Mouse (Mus musculus) kidney, postnatal 36 days (tissue): ENCODE data around the gene H2-Aa.

Experiments used
- DNase-seq, 2 experiments: peaks; one replicate each; pipeline ENCODE4 v3.0.0; 2021 to 2022; ENCODE audit warnings: mixed read lengths in 2 of 2

Gene H2-Aa

DNA sequence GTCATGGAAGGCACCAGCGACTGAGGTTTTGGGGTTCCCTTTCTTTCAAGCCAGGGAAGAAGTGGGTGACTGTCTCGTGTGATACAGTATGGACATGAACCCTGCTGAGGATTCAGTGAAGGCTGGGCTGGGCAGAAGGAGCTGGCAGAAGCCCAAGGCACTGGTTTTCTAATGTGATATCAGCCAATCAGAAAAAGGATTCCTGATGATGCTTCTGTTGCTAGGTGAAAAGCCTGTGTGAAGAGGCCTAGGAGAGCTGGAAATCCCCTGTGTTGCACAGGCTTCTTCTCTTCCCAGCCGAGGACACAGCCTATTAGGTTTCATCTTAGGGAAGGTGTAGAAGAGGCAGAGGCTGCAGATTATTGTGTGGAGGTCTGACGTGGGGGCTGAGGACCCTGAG, 26.1 kb downstream of the H2-Aa start:
- peak; percentile 82 to 83 for DNase-seq

DNA sequence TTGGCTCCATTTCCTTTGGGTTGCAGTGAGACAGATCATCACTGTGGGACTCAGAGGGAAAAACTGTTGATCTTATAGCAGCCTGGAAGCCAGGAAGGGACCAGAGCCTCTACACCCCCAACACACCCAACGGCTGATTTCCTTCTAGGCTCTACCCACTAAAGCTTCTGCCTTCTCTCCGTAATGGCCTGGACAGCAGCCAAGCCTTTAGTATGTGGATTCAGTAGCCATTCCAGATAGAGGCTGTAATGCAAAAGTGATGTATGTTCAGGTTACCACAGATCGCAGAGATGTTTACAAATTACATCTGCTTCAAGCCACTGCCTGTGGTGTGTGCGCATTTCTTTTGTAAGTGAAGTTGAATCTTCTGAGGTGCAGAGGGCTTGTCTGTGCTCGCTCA, 27.1 kb downstream of the H2-Aa start:
- peak in 1 of 2 experiments; percentile 15 for DNase-seq

DNA sequence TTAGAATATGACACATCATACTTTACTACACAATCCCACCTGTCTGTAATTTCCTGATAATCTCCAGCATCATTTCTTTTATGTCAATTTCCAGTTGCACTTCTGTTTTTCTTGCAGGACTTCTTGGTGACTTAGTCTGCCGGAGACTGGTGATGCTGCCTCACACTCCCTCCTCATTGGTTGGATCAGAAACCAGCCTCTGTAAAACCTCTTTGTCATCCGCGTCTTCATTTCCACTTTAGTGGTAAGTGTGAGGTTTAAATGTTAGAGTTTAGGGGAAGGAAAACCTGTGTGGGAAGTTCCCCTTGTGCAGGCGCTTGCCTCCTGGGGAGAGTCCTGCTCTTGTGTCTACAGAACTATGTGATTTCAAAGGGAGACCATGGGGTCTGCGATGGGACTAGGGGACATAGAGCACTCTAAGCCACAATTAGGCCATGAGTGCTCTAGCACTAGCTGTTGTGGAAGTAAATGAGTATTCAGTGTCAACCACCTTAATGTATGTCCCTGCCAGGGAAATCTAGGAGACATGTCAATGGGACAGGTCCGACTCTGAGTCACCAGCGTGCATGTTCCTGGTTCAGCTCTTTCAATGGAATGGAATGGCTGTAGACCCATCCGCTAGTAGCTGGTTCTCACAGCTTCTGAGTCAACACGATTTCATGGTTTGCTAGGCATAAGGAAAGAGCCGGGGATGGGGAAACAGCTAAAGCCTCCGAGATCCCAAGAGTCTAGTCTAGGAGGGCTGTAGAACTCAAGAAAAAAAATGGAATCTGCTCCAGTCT, 29.8 kb downstream of the H2-Aa start, which contains the start of gene H2-Ab1:
TSS of gene H2-Ab1 (plus strand) at position 96 of the 782 bp plus-strand sequence.
- DNase-seq, result peak; percentile 75 to 87

DNA sequence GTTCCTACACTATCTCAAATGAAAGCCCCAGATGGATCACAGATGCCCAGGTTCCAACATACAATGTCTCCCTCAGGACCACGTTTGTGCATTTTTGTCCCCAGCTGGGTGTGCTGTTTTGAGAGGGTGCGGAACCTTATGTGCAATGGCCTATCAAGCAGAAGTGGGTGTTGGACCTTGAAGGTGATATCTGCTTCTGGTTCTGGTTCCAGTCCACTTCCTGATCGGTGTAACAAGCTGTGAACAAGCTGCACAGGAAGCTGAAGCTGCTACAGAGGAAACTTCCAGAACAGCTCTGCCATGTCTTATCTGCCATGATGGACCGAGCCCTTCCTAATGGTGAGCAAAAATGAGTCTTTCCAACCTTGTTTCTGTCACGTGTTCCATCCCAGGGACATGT, 31.1 kb downstream of the H2-Aa start:
- DNase-seq, result no peak

DNA sequence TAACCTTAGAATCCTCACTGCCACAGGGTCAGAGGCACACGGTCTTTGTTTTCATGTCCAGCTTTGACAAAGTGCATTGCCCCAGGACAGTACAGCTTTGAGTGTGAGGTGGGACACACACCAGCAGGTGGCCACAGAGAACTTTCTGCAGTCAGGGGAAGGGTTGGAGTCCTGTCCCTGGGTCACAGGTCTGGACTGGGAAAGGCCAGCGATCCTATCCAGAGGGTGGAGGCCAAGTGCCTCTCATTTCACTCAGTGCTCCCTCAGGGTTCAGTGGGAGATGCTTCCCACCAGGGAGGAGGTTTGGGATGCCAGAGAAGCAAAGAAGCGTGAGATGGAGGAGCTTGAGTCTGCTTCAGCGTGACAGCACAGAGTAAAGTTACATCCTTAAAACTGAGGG, 36.0 kb downstream of the H2-Aa start:
- peak in 1 of 2 experiments; percentile 19 for DNase-seq

DNA sequence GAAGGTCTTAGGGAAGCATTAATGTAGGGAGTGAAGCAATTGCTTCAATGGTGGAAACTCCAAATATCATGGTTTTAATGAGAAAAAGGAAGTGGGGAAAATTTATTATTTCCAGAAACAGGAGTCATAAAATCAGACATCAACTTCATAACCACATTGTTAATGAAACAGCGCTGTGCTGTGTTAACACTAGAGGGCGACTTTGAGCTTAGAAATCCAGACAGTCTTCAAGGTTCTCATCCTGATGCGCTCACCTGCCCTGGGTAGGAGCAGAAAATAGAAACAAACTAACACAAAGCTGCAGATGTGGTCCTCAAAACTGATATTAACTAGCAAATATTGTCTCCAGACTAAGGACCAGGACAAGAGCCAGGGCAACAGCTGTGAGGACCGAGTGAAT, 37.7 kb downstream of the H2-Aa start:
- peak; percentile 51 to 68 for DNase-seq

DNA sequence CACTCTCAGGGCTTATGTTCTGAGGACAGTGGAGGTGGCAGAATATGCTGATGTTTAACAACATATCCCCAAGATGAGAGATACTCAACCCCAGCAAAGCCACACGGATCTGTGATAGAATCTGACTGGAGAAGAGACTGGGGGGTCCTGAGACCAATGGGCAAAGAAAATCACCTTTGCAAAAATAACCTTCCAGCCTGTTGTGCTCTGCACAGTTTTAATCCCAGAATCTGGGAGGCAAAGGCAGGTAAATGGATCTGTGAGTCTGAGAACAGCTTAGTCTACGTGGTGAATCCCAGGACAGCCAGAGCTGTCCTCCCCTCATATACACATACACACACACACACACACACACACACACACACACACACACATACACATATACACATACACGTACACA, 38.3 kb downstream of the H2-Aa start:
- no peak for DNase-seq

DNA sequence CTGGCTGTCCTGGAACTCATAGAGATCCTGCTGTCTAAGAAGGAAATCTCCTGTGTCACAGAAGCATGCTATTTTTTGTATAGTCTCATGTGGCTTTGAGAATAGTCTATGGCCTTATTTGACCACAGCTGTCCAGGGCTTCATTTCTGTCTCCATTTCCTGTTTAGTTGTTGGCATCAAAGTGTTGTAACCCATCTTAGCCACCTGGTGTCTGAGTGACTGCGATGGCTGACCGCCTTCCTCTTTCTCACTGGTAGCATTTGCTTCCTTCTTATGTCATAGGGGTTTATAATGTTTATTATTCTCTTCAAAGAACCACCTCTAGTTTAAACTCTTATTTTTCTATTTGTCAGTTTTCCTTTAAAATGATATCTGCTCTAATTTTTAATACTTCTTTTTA, 38.9 kb downstream of the H2-Aa start:
- DNase-seq, result no peak

DNA sequence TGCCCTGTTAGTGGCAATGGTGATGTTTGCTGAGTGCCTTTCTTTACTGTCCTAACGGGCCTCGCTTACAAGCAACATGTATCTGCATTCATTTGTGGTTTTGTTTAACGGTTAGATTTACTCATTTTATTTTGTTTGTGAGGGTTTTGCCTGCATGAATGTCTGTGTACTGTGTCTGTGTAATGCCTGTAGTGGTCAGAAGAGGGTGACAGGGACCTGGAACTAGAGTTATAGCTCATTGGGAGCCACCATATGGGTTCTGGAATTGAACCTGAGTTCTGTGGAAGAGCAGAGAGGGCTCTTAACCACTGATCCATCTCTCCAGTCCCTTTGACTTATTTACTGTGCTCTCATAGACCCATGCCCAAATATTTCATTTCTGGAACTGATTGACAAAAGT, 40.6 kb downstream of the H2-Aa start:
- no peak for DNase-seq

DNA sequence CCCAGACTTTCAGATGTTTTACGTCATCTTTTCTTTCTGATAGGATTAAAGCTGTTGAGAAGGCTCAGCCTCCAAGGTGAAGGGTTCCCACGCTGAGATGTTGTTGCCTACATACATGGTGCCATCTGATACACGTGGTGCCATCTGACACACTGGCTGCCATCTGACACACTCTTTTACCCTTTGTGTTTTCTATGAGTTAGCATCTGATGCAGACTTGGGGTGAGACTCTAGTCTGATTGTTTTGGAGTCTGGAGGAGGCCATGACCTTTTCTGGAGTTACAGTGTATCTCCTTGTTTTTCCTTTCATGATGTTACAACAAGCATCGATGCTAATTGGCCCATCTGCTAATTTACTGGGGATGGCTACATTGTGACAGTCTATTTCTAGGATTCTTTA, 43.0 kb downstream of the H2-Aa start:
- DNase-seq, result no peak

DNA sequence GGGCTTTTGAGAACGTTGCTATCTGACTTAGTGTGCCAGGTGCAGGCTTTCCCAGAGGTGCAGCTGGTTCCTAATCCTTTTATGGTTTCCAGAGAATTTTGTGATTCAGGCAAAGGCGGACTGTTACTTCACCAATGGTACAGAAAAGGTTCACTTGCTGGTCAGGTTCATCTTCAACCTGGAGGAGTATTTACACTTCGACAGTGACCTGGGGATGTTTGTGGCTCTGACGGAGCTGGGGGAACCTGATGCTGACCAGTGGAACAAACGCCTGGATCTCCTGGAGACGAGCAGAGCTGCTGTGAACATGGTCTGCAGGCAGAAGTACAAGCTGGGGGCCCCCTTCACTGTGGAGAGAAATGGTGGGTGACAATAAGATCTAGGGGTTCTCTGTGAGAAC, 46.7 kb downstream of the H2-Aa start:
- no peak for DNase-seq

DNA sequence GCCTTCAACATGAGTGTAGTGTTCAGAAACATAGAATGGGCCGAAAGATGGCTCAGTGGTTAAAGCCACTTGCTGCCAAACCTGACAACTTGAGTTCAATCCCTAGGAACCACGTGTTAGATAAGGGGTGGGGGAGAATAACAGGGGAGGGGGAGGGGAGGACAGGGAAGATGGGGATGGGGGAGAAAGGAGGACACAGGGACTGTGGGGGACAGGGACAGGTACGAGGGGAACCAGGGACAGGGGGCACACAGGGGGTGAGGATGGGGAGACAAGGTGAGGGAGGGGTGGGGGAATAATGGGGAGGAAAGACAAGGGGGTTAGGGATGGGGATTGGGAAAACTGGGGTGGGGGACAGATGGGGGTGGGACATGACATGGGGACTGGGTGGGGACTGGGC, 47.3 kb downstream of the H2-Aa start:
- no peak for DNase-seq

DNA sequence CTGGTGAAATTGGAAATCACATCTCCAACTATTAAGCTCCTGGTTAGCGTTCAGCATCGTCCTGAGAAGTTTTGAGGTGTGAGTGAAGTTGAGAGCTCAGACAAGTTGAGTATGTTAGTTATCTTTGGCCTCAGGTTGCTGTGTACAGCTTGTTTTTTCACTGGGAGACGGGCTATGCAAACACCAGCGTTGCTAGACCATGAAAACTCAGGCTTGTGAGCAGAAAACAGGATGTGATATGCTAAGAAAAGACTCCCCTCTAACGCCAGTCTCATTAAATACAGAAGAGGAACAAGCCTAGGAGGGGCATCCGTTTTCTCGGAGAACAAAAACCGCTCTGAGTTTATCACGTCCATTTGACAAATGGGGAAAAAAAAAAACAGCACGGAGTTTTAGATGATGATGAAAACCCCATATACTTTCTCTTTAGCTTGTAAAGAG, 48.0 kb downstream of the H2-Aa start:
- peak; percentile 14 to 44 for DNase-seq

DNA sequence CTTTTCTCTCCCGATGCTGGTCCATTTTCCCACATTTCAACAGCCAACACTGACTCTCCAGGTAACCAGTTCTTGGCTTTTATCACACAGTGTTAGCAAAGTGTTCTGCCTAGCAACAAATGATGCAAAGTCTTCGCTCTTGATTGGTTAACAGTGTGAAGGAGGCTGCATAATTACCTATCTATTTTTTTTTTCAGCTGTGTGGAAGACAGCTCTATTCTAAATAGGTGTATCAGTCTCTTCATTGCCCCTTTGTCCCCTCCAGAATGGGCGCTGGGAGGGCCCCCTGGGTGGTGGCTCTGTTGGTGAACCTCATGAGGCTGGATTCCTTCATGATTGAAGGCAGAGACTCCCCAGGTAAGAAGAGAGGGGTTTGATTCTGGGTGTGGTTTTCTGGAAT, 48.9 kb downstream of the H2-Aa start, which contains the start of gene H2-Ob:
TSS of gene H2-Ob (plus strand) at position 198 of the 400 bp plus-strand sequence.
- DNase-seq, result peak; percentile 63 to 64

DNA sequence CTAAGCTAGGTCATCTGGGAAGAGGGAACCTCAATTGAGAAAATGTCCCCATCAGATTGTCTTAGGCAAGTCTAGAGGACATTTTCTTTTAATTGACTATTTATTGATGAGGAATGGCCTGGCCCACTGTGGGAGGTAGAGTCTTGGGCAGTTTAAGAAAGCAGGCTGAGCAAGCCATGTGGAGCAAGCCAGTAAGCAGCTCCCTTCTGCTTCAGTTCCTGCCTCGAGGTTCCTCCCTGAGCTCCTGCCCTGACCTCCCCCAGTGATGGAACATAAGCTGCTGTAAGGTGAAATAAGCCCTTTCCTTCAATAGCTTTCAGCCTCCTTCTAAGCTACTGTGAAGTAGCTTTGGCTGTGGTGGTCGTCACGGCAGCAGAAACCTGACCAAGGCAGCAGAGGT, 49.9 kb downstream of the H2-Aa start:
- DNase-seq, result no peak

DNA sequence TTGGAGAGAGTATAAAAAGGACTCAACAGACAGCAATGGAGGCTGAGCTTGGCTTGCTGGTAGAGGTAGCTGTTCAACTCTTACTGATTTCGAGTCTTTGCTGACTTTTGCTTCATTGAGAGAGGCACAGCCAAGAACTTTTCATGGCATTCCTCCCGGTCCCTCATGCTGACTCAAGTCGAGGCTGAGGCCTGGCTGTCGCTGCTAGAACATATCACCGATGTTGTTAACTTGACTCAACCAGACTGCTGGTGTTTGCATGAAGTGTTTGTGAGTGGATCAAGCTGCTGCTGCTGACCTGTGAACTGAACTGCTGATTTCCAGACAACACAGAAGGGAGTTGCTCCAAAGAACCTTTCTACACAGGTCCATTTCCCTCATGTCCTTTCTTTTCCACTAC, 50.9 kb downstream of the H2-Aa start:
- no peak for DNase-seq

DNA sequence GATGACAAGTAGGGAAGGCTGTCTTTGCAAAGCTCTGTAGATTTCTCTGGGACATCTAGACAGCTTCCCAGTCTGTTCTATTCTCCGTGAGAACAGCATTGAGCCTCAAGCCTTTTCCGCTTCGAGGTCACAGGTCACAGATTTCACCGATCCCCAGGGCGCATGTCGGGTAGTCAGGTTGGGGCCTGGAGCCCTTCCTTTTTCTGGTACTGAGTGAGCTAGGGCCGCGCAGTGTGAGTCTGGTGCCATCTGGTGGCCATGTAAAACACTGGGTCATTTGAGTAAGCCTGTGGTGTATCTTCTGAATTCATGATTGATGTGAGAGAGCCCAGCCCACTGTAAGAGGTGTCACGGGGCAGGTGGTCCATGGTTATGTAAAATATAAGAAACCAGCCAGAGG, 52.7 kb downstream of the H2-Aa start:
- peak; percentile 77 to 92 for DNase-seq
